Mouse (Mus musculus) left cerebral cortex, adult 18-20 months (tissue): ENCODE data around the gene Retreg1. TPM values are rescaled to one million over a fixed set of nuclear protein-coding genes. Genes with fewer than 3 reads are reported as not detected.

Experiments used
- DNase-seq, 2 experiments: peaks; one replicate each; pipeline ENCODE4 v3.0.0; 2021 to 2022; ENCODE audit warnings: low spot score in 2 of 2, mixed read lengths in 1 of 2
- total RNA-seq, 2 experiments: library from RNA; stranded (reverse); gene quantifications; 2 replicates each; pipeline ENCODE4 v1.2.3; 2021

Gene Retreg1
- total RNA-seq, 2 experiments from 2014 or later: 34.4 to 36.1 TPM

DNA sequence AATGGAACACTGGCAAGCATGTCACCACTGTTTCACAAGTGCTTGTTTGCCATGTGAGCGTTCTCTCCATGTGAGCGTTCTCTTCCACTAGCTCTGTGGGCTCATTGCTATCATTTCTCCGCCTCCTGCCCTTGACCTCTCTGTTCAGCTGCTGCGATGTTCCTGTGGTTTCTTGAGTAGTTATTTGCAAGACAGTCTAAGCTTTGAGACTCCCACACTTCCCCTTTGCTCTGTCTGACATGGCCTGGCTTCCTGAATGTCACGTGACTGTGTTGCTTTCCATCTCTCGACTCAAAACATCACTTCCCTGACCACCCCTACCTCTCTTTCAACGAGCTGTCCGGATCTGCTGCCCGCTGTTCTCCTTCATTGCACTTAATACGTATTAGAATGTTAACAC, 14.5 kb upstream of the Retreg1 start:
- no peak for DNase-seq

GRCm38 (mm10) chr15:25830426-25830825, 12.6 kb upstream of the Retreg1 start:
- no peak for DNase-seq

DNA sequence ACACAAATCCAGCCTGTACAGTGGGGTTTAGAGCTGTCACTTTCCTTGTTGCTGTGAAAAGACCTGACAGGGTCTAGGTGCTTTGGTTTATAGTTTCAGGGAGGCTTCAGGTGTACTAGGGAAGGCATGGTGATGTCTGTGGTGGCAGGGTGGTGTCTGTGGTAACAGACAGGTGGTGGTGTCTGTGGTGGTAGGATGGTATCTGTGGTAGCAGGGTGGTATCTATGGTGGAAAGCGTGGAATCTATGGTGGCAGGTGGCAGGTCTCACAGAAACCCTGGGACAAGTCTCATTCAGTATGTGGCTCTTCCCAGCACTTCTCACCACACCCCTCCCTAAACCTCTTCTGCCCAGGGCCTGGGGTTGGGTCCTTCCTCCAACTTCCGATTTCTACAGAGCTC, 8.7 kb upstream of the Retreg1 start:
- DNase-seq: no peak

DNA sequence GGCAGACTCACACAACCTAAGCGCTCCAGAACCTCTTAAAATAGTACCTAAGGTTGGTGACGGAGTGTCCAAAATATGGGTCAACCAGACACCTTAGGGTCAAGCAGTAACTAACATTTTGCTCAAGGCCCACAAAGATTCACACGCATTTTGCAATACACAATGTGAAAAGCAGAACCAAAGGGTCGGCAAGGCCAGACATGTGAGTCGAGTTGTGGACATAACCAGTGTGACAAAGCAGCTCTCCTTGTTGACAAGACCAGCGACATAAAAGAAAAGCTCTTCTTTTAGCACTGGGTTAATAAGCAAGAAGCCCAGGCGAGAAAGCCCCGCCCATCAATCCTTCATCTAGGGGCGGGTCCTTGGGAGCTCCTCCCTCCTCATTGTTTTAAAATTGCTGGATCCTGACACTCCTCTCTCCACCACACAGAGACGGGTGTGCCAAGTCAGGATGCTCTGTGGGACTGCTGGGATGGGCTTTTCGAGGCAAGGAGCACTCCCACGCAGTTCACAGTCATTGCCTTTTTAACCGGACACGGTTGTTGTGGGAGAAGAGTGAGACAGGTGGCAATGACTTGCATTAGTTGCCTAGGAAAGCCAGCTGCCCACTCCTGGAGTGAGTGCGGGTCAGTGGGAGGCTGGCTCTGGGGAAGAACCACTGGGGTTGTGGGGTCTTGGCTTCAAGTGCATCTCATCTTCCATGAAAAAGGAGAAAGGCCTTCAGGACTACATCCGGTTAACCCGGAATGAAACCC, 7.9 kb upstream of the Retreg1 start:
- no peak for DNase-seq

DNA sequence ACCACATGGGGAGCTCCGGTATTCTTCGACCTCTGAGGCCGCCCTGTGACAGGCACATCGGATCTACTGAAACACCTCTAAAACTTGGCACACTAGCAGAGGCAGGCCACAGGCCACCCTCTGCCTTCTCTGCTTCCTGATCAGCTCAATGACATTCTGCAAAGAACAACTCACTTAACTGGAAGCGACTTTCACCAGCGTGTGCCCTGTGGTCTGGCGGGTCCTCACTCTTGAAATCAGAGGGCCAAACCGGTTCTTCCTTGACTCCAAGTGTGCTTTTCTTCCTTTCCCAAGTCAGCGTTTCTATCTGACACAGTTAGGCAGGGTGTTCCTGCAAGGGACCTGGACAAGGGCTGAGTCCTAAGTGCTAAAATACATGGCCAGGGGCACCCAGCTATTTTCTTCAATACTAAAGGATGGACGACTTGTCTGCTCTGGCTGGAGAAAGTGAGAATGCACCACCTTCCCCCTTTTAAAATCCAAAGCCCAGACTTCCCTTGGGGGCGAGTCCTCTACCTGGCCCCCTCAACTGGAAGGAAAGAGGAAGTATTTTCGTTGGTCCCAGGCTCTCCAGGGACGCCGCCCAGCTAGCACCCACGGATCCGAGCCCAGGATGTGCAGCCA, 406 bp upstream of the Retreg1 start:
- DNase-seq: no peak

- no peak for DNase-seq
Observed at GRCm38 (mm10) chr15:25844013-25844570, 1.1 kb downstream of the Retreg1 start.

GRCm38 (mm10) chr15:25844771-25845170, 1.8 kb downstream of the Retreg1 start:
- no peak for DNase-seq

GRCm38 (mm10) chr15:25847576-25848168, 4.7 kb downstream of the Retreg1 start:
- no peak for DNase-seq

- DNase-seq: no peak
Observed at GRCm38 (mm10) chr15:25850552-25850951, 7.6 kb downstream of the Retreg1 start.

- DNase-seq: no peak
Observed at GRCm38 (mm10) chr15:25854270-25854904, 11.4 kb downstream of the Retreg1 start.

DNA sequence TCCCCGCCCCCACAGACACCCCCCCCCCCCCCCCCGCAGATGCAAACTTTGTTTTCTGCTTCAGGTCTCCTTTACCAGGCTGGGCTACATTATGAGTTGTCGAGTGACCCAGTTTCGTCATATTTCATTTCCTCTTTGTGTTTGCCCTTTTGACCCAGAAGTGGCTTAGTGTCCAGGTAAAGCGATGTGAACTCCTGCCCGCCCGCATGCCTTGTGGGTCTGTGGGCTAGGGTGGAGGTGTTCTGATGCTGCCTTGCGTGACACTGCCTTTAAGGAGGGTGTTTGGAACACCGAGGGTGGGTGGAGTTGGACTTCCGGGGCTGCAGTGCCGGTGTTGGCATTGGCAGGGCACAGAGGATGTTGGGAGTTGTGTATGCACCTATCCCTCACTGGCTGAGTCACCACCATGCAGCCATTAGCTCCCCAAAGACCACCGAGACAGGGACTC, 15.7 kb downstream of the Retreg1 start:
- no peak for DNase-seq

- no peak for DNase-seq
Observed at GRCm38 (mm10) chr15:25859469-25859868, 16.5 kb downstream of the Retreg1 start.

- DNase-seq: no peak
Observed at GRCm38 (mm10) chr15:25861900-25862299, 18.9 kb downstream of the Retreg1 start.

- DNase-seq: no peak
Observed at GRCm38 (mm10) chr15:25865605-25866004, 22.6 kb downstream of the Retreg1 start.

GRCm38 (mm10) chr15:25866106-25866505, 23.1 kb downstream of the Retreg1 start:
- no peak for DNase-seq

- DNase-seq: no peak
Observed at GRCm38 (mm10) chr15:25869129-25869528, 26.1 kb downstream of the Retreg1 start.

- DNase-seq: no peak
Observed at GRCm38 (mm10) chr15:25871470-25871869, 28.5 kb downstream of the Retreg1 start.

- no peak for DNase-seq
Observed at GRCm38 (mm10) chr15:25872118-25872517, 29.1 kb downstream of the Retreg1 start.

GRCm38 (mm10) chr15:25872657-25873056, 29.7 kb downstream of the Retreg1 start:
- DNase-seq: no peak

- no peak for DNase-seq
Observed at GRCm38 (mm10) chr15:25873536-25873935, 30.6 kb downstream of the Retreg1 start.

- DNase-seq: no peak
Observed at GRCm38 (mm10) chr15:25876601-25877161, 33.7 kb downstream of the Retreg1 start.
